Mouse (Mus musculus) adrenal gland, adult 8-10 months (tissue): ENCODE results near the gene Anp32e. TPM values are rescaled to one million over a fixed set of nuclear protein-coding genes. Genes with fewer than 3 reads are reported as not detected.
"Not testable (repeated sequence)": the region's sequence is repeated elsewhere in the genome, so short reads cannot be mapped to it uniquely, and the experiment has no call there.

ENCODE experiments used
- DNase-seq: peaks from one replicate; pipeline ENCODE4 v3.0.0; 2022
- total RNA-seq, 4 experiments: library from RNA; stranded (reverse); gene quantifications; 2 replicates each; pipeline ENCODE4 v1.2.4; 2022

The Anp32e gene
- total RNA-seq = 10 to 100 TPM; 83.8 to 94.0 (median 88.4) TPM

- DNase-seq = peak; percentile 98
These were observed at the start of gene Anp32e for GRCm38 (mm10) chr3:95928658-95929503. Gene Anp32e, plus strand, starts transcription at chr3:95929246.

- DNase-seq = peak; percentile 97
These were observed 46.8 kb upstream of the Anp32e start, which contains the start of gene Ciart for GRCm38 (mm10) chr3:95881979-95882815. Gene Ciart, minus strand, starts transcription at chr3:95882251.

- DNase-seq = peak; percentile 64
These were observed 46.1 kb upstream of the Anp32e start for GRCm38 (mm10) chr3:95882816-95883425.

- DNase-seq = no peak
These were observed 44.6 kb upstream of the Anp32e start for GRCm38 (mm10) chr3:95884400-95884799.

- no peak for DNase-seq
These were observed 41.5 kb upstream of the Anp32e start for GRCm38 (mm10) chr3:95887596-95887995.

GRCm38 (mm10) chr3:95889664-95890063 is 39.4 kb upstream of the Anp32e start:
- no peak for DNase-seq

- DNase-seq = no peak
These were observed 37.6 kb upstream of the Anp32e start, which contains the start of gene BC028528 for GRCm38 (mm10) chr3:95891211-95892065. Gene BC028528, minus strand, starts transcription at chr3:95892005.

- DNase-seq = no peak
These were observed 36.7 kb upstream of the Anp32e start for GRCm38 (mm10) chr3:95892066-95893052.

- no peak for DNase-seq
These were observed 35.9 kb upstream of the Anp32e start for GRCm38 (mm10) chr3:95893126-95893525.

- DNase-seq = peak; percentile 98
These were observed 35.3 kb upstream of the Anp32e start, which contains the start of gene Aph1a for GRCm38 (mm10) chr3:95893606-95894316. Gene Aph1a, plus strand, starts transcription at chr3:95893969.

GRCm38 (mm10) chr3:95894317-95895160 is 34.5 kb upstream of the Anp32e start:
- peak; percentile 78 for DNase-seq

GRCm38 (mm10) chr3:95895501-95895900 is 33.5 kb upstream of the Anp32e start:
- DNase-seq = not testable (repeated sequence)

GRCm38 (mm10) chr3:95899800-95900524 is 29.1 kb upstream of the Anp32e start:
- DNase-seq = no peak

- no peak for DNase-seq
These were observed 27.3 kb upstream of the Anp32e start for GRCm38 (mm10) chr3:95901616-95902372.

GRCm38 (mm10) chr3:95902373-95902625 is 26.7 kb upstream of the Anp32e start:
- no peak for DNase-seq

GRCm38 (mm10) chr3:95902643-95903042 is 26.4 kb upstream of the Anp32e start:
- no peak for DNase-seq

GRCm38 (mm10) chr3:95903753-95904502 is 25.1 kb upstream of the Anp32e start:
- DNase-seq = no peak
